Mouse (Mus musculus) C2C12 (cell line): ENCODE results near the gene Lrp3.

Experiments
- CEBPB ChIP-seq: IDR thresholded peaks from one replicate; pipeline ENCODE4 v1.6.1; 2011; ENCODE audit warnings: low read depth, mild to moderate bottlenecking, control low read depth, moderate library complexity
- CTCF ChIP-seq: IDR thresholded peaks from one replicate; pipeline ENCODE4 v1.5.1; 2011; ENCODE audit not compliant: control insufficient read depth, insufficient read depth, insufficient read length
- MAX ChIP-seq: IDR thresholded peaks from one replicate; pipeline ENCODE4 v1.6.1; 2011; ENCODE audit warnings: mild to moderate bottlenecking, control low read depth
- MYOD1 ChIP-seq: IDR thresholded peaks from one replicate; pipeline ENCODE4 v1.6.1; 2011; ENCODE audit warnings: low read depth; ENCODE audit not compliant: control insufficient read depth, insufficient read length

GRCm38 (mm10) chr7:35197022-35197421, 18.3 kb downstream of the Lrp3 start:
- TF ChIP-seq CTCF (no peak), MYOD1 (no peak), CEBPB (no peak), MAX (no peak)
